Mouse (Mus musculus) left cerebral cortex, postnatal 36 days (tissue): ENCODE data around the gene Nutf2-ps1. TPM values are rescaled to one million over a fixed set of nuclear protein-coding genes. Genes with fewer than 3 reads are reported as not detected.

Experiments used
- total RNA-seq, 2 experiments: library from RNA; stranded (reverse); gene quantifications; 2 replicates each; pipeline ENCODE4 v1.2.3; 2021

The Nutf2-ps1 gene
- total RNA-seq, 2 experiments from 2014 or later = 38.8 to 46.6 TPM

Other genes starting within 250 kb of the Nutf2-ps1 start
- not detected for gene Gm10197, start 217.3 kb downstream of the Nutf2-ps1 start, total RNA-seq
- gene Smndc1, start 198.5 kb downstream of the Nutf2-ps1 start, total RNA-seq = 10 to 100 TPM; 33.2 to 40.5 TPM
- 10 to 100 TPM in 1 of 2 experiments, 1 to 10 TPM in 1; 7.7 to 13.0 TPM for gene Dusp5, start 60.0 kb downstream of the Nutf2-ps1 start, total RNA-seq
- gene Smc3, start 11.3 kb upstream of the Nutf2-ps1 start, total RNA-seq = 10 to 100 TPM; 32.5 to 40.1 TPM
- gene Rbm20, start 88.2 kb upstream of the Nutf2-ps1 start, total RNA-seq = 1 to 10 TPM; 4.4 to 5.2 TPM